Mouse (Mus musculus): ENCODE data around the gene Gm45711. TPM values are rescaled to one million over a fixed set of nuclear protein-coding genes. Genes with fewer than 3 reads are reported as not detected.
"Not testable (repeated sequence)": the region's sequence is repeated elsewhere in the genome, so short reads cannot be mapped to it uniquely, and the experiment has no call there.

Gm45711 gene
- polyA plus RNA-seq, 1 experiment from 2014 or later, result not detected

GRCm38 (mm10) chr8:104302536-104302935, 7.3 kb downstream of the Gm45711 start:
- H3K27ac ChIP-seq (replicated peaks; ENCODE audit: low read depth, low read length); H3K36me3 ChIP-seq (ENCODE audit: control insufficient read depth, insufficient read depth, low read length); H3K4me2 ChIP-seq (ENCODE audit: low read depth, low read length); H3K9ac ChIP-seq (ENCODE audit: low read depth, low read length); DNase-seq (ENCODE audit: low spot score); H3K9me3 ChIP-seq (ENCODE audit: control insufficient read depth, low read length); H3K4me3 ChIP-seq (ENCODE audit: low read depth, low read length); ATAC-seq (ENCODE audit: low read depth); H3K27me3 ChIP-seq (replicated peaks; ENCODE audit: control insufficient read depth, insufficient read depth, low read length); H3K4me1 ChIP-seq (ENCODE audit: control insufficient read depth, insufficient read depth, low read length): not testable (repeated sequence)
- WGBS, result 89% methylated on average over 4 of the region's 4 CpGs

GRCm38 (mm10) chr8:104301577-104301976, 8.3 kb downstream of the Gm45711 start:
- ATAC-seq (ENCODE audit: low read depth) (peak; percentile 75), DNase-seq (ENCODE audit: low spot score) (peak; percentile 23)
- H3K4me1 ChIP-seq (ENCODE audit: control insufficient read depth, insufficient read depth, low read length); H3K9me3 ChIP-seq (ENCODE audit: control insufficient read depth, low read length); H3K27ac ChIP-seq (replicated peaks; ENCODE audit: low read depth, low read length); H3K36me3 ChIP-seq (ENCODE audit: control insufficient read depth, insufficient read depth, low read length); H3K4me2 ChIP-seq (ENCODE audit: low read depth, low read length); H3K9ac ChIP-seq (ENCODE audit: low read depth, low read length); H3K27me3 ChIP-seq (replicated peaks; ENCODE audit: control insufficient read depth, insufficient read depth, low read length); H3K4me3 ChIP-seq (ENCODE audit: low read depth, low read length): not testable (repeated sequence)
- WGBS, result 20% methylated on average over 3 of the region's 3 CpGs

- no peak for ATAC-seq (ENCODE audit: low read depth)
- H3K9me3 ChIP-seq (ENCODE audit: control insufficient read depth, low read length), result no peaks in the 10 kb centered on the region
- no peak overlapping the region for H3K4me2 ChIP-seq (ENCODE audit: low read depth, low read length)
- 79% methylated on average over 1 of the region's 1 CpGs for WGBS
- DNase-seq (ENCODE audit: low spot score), result no peak
- H3K9ac ChIP-seq (ENCODE audit: low read depth, low read length), result no peak overlapping the region
- no peak overlapping the region for H3K4me3 ChIP-seq (ENCODE audit: low read depth, low read length)
- no peaks in the 10 kb centered on the region for H3K4me1 ChIP-seq (ENCODE audit: control insufficient read depth, insufficient read depth, low read length)
- no peak overlapping the region for H3K27ac ChIP-seq (replicated peaks; ENCODE audit: low read depth, low read length)
- no peaks in the 10 kb centered on the region for H3K36me3 ChIP-seq (ENCODE audit: control insufficient read depth, insufficient read depth, low read length)
- H3K27me3 ChIP-seq (replicated peaks; ENCODE audit: control insufficient read depth, insufficient read depth, low read length), result no peaks in the 10 kb centered on the region
Observed at GRCm38 (mm10) chr8:104294396-104294795, 15.5 kb downstream of the Gm45711 start.

- H3K27ac ChIP-seq (replicated peaks; ENCODE audit: low read depth, low read length); H3K4me2 ChIP-seq (ENCODE audit: low read depth, low read length); H3K9ac ChIP-seq (ENCODE audit: low read depth, low read length); DNase-seq (ENCODE audit: low spot score); H3K4me3 ChIP-seq (ENCODE audit: low read depth, low read length); H3K4me1 ChIP-seq (ENCODE audit: control insufficient read depth, insufficient read depth, low read length); H3K9me3 ChIP-seq (ENCODE audit: control insufficient read depth, low read length); ATAC-seq (ENCODE audit: low read depth); H3K36me3 ChIP-seq (ENCODE audit: control insufficient read depth, insufficient read depth, low read length); H3K27me3 ChIP-seq (replicated peaks; ENCODE audit: control insufficient read depth, insufficient read depth, low read length): not testable (repeated sequence)
- 89% methylated on average over 11 of the region's 12 CpGs for WGBS
Observed at GRCm38 (mm10) chr8:104293081-104293480, 16.8 kb downstream of the Gm45711 start, which contains the start of gene Cmtm2a. Gene Cmtm2a (minus strand): TSS chr8:104293181.

GRCm38 (mm10) chr8:104268937-104269440, 40.9 kb downstream of the Gm45711 start:
- H3K36me3 ChIP-seq (ENCODE audit: control insufficient read depth, insufficient read depth, low read length), result peaks cover 9% of the 10 kb centered on the region
- H3K27ac ChIP-seq (replicated peaks; ENCODE audit: low read depth, low read length), result no peak overlapping the region
- H3K9me3 ChIP-seq (ENCODE audit: control insufficient read depth, low read length), result no peaks in the 10 kb centered on the region
- WGBS, result 76% methylated on average over 6 of the region's 6 CpGs
- ATAC-seq (ENCODE audit: low read depth), result no peak
- no peaks in the 10 kb centered on the region for H3K4me1 ChIP-seq (ENCODE audit: control insufficient read depth, insufficient read depth, low read length)
- no peak overlapping the region for H3K4me3 ChIP-seq (ENCODE audit: low read depth, low read length)
- no peaks in the 10 kb centered on the region for H3K27me3 ChIP-seq (replicated peaks; ENCODE audit: control insufficient read depth, insufficient read depth, low read length)
- H3K9ac ChIP-seq (ENCODE audit: low read depth, low read length), result no peak overlapping the region
- no peak overlapping the region for H3K4me2 ChIP-seq (ENCODE audit: low read depth, low read length)
- no peak for DNase-seq (ENCODE audit: low spot score)

- peaks cover 15% of the 10 kb centered on the region for H3K36me3 ChIP-seq (ENCODE audit: control insufficient read depth, insufficient read depth, low read length)
- H3K9me3 ChIP-seq (ENCODE audit: control insufficient read depth, low read length), result no peaks in the 10 kb centered on the region
- no peaks in the 10 kb centered on the region for H3K4me1 ChIP-seq (ENCODE audit: control insufficient read depth, insufficient read depth, low read length)
- ATAC-seq (ENCODE audit: low read depth) (no peak), DNase-seq (ENCODE audit: low spot score) (no peak)
- H3K4me2 ChIP-seq (ENCODE audit: low read depth, low read length), result no peak overlapping the region
- H3K4me3 ChIP-seq (ENCODE audit: low read depth, low read length), result no peak overlapping the region
- no peaks in the 10 kb centered on the region for H3K27me3 ChIP-seq (replicated peaks; ENCODE audit: control insufficient read depth, insufficient read depth, low read length)
- H3K27ac ChIP-seq (replicated peaks; ENCODE audit: low read depth, low read length), result no peak overlapping the region
- no peak overlapping the region for H3K9ac ChIP-seq (ENCODE audit: low read depth, low read length)
Observed at GRCm38 (mm10) chr8:104268368-104268767, 41.5 kb downstream of the Gm45711 start.

- H3K27ac ChIP-seq (replicated peaks; ENCODE audit: low read depth, low read length), result not testable (repeated sequence)
- WGBS, result 94% methylated on average over 18 of the region's 22 CpGs
Observed at GRCm38 (mm10) chr8:104264271-104264935, 45.5 kb downstream of the Gm45711 start.

GRCm38 (mm10) chr8:104261802-104262201, 48.1 kb downstream of the Gm45711 start:
- not testable (repeated sequence) for ATAC-seq (ENCODE audit: low read depth); H3K4me2 ChIP-seq (ENCODE audit: low read depth, low read length); H3K4me1 ChIP-seq (ENCODE audit: control insufficient read depth, insufficient read depth, low read length); H3K9me3 ChIP-seq (ENCODE audit: control insufficient read depth, low read length); H3K27me3 ChIP-seq (replicated peaks; ENCODE audit: control insufficient read depth, insufficient read depth, low read length); DNase-seq (ENCODE audit: low spot score); H3K4me3 ChIP-seq (ENCODE audit: low read depth, low read length); H3K9ac ChIP-seq (ENCODE audit: low read depth, low read length); H3K27ac ChIP-seq (replicated peaks; ENCODE audit: low read depth, low read length)
- WGBS, result 93% methylated on average over 5 of the region's 5 CpGs
- peaks cover 43% of the 10 kb centered on the region for H3K36me3 ChIP-seq (ENCODE audit: control insufficient read depth, insufficient read depth, low read length)

More at GRCm38 (mm10) chr8:104264271-104264935, 45.5 kb downstream of the Gm45711 start:
- H3K4me3 ChIP-seq (ENCODE audit: low read depth, low read length); H3K9me3 ChIP-seq (ENCODE audit: control insufficient read depth, low read length); H3K4me2 ChIP-seq (ENCODE audit: low read depth, low read length); H3K27me3 ChIP-seq (replicated peaks; ENCODE audit: control insufficient read depth, insufficient read depth, low read length); H3K4me1 ChIP-seq (ENCODE audit: control insufficient read depth, insufficient read depth, low read length); ATAC-seq (ENCODE audit: low read depth); H3K9ac ChIP-seq (ENCODE audit: low read depth, low read length); DNase-seq (ENCODE audit: low spot score): not testable (repeated sequence)
- peaks cover 19% of the 10 kb centered on the region for H3K36me3 ChIP-seq (ENCODE audit: control insufficient read depth, insufficient read depth, low read length)

- ATAC-seq (ENCODE audit: low read depth) (no peak), DNase-seq (ENCODE audit: low spot score) (no peak)
- peaks cover 3% of the 10 kb centered on the region; the same call in 1 of the 2 replicates for H3K27me3 ChIP-seq (replicated peaks; ENCODE audit: control insufficient read depth, insufficient read depth, low read length)
- no peak overlapping the region for H3K4me2 ChIP-seq (ENCODE audit: low read depth, low read length)
- WGBS, result 93% methylated on average over 3 of the region's 3 CpGs
- peaks cover 10% of the 10 kb centered on the region for H3K36me3 ChIP-seq (ENCODE audit: control insufficient read depth, insufficient read depth, low read length)
- no peak overlapping the region for H3K27ac ChIP-seq (replicated peaks; ENCODE audit: low read depth, low read length)
- no peak overlapping the region for H3K4me3 ChIP-seq (ENCODE audit: low read depth, low read length)
- peaks cover 4% of the 10 kb centered on the region; the same call in 1 of the 2 replicates for H3K9me3 ChIP-seq (ENCODE audit: control insufficient read depth, low read length)
- H3K4me1 ChIP-seq (ENCODE audit: control insufficient read depth, insufficient read depth, low read length), result peaks cover 7% of the 10 kb centered on the region
- H3K9ac ChIP-seq (ENCODE audit: low read depth, low read length), result no peak overlapping the region
Observed at GRCm38 (mm10) chr8:104253016-104253415, 56.9 kb downstream of the Gm45711 start.

Measured in embryonic facial prominence, embryonic 14.5 days (tissue).